Mouse (Mus musculus): ENCODE measurements around the gene Fbrs. TPM values are rescaled to one million over a fixed set of nuclear protein-coding genes. Genes with fewer than 3 reads are reported as not detected.
A peak's percentile ranks its signal among the peaks of the same experiment; 100 is the strongest.
"Not testable (repeated sequence)": the region's sequence is repeated elsewhere in the genome, so short reads cannot be mapped to it uniquely, and the experiment has no call there.

The Fbrs gene
- polyA plus RNA-seq, 1 experiment from 2014 or later, result 50.1 TPM

- ChIA-PET CTCF (interaction anchor here (1.1 to 1.4 kb wide), 2 partner anchors 9 to 14 kb away, joined by 3 to 6 read pairs; no protein-coding TSS in a partner anchor), POLR2A (interaction anchor here (1.0 kb wide), 1 partner anchor 34 kb away, joined by 3 read pairs; no protein-coding TSS in a partner anchor)
- no peak for TF ChIP-seq CTCF (IDR thresholded peaks at IDR 0.05)
- no peak for ATAC-seq
- no peak for DNase-seq (ENCODE audit: low read depth, low spot score)
- H3K27me3 ChIP-seq, result no peaks in the 10 kb centered on the region
- in situ Hi-C loops (cut with MboI; ENCODE audit: low pct_unique_long_range_greater_than_20kb), result no loop called here
These were observed 18.4 kb downstream of the Fbrs start for GRCm38 (mm10) chr7:127497382-127497781.

- POLR2A ChIA-PET, result interaction anchor here (1.0 kb wide), 1 partner anchor 33 kb away, joined by 3 read pairs; no protein-coding TSS in a partner anchor
- DNase-seq (ENCODE audit: low read depth, low spot score) (no peak), ATAC-seq (no peak)
- CTCF ChIA-PET, result interaction anchor here (1.0 to 1.4 kb wide), 2 partner anchors 13 to 190 kb away, joined by 3 to 6 read pairs; no protein-coding TSS in a partner anchor
- in situ Hi-C loops (cut with MboI; ENCODE audit: low pct_unique_long_range_greater_than_20kb), result no loop called here
- TF ChIP-seq CTCF (IDR thresholded peaks at IDR 0.05), result peak; percentile 80
- H3K27me3 ChIP-seq, result no peaks in the 10 kb centered on the region
These were observed 19.4 kb downstream of the Fbrs start for GRCm38 (mm10) chr7:127498407-127498806.

GRCm38 (mm10) chr7:127508291-127508690 lies 29.3 kb downstream of the Fbrs start:
- DNase-seq (ENCODE audit: low read depth, low spot score) (no peak), ATAC-seq (no peak)
- POLR2A ChIA-PET, result interaction anchor here (0.6 to 0.7 kb wide), 3 partner anchors 190 to 253 kb away, joined by 4 to 6 read pairs (median 5); no protein-coding TSS in a partner anchor
- CTCF ChIA-PET, result interaction anchor here (0.7 kb wide), 1 partner anchor 76 kb away, joined by 3 read pairs; no protein-coding TSS in a partner anchor
- in situ Hi-C loops (cut with MboI; ENCODE audit: low pct_unique_long_range_greater_than_20kb), result no loop called here
- no peaks in the 10 kb centered on the region for H3K27me3 ChIP-seq
- TF ChIP-seq CTCF (IDR thresholded peaks at IDR 0.05), result no peak

- POLR2A ChIA-PET, result interaction anchor here (0.6 to 0.7 kb wide), 2 partner anchors 152 to 403 kb away, joined by 4 read pairs; no protein-coding TSS in a partner anchor
- DNase-seq (ENCODE audit: low read depth, low spot score); ATAC-seq; in situ Hi-C loops (cut with MboI; ENCODE audit: low pct_unique_long_range_greater_than_20kb); H3K27me3 ChIP-seq: not testable (repeated sequence)
- CTCF ChIA-PET, result interaction anchor here (1.3 to 2.7 kb wide), 2 partner anchors 10 to 36 kb away, joined by 3 to 13 read pairs; no protein-coding TSS in a partner anchor
These were observed 30.8 kb downstream of the Fbrs start for GRCm38 (mm10) chr7:127509830-127510229.

GRCm38 (mm10) chr7:127511241-127511640 lies 32.2 kb downstream of the Fbrs start:
- ATAC-seq, result peak; percentile 11
- no peaks in the 10 kb centered on the region for H3K27me3 ChIP-seq
- in situ Hi-C loops (cut with MboI; ENCODE audit: low pct_unique_long_range_greater_than_20kb), result no loop called here
- no peak for DNase-seq (ENCODE audit: low read depth, low spot score)
- ChIA-PET CTCF (interaction anchor here (0.8 to 2.7 kb wide), 6 partner anchors 9 to 56 kb away, joined by 3 to 13 read pairs (median 3); no protein-coding TSS in a partner anchor), POLR2A (interaction anchor here (0.9 to 2.4 kb wide), 3 partner anchors 34 to 166 kb away, joined by 3 to 12 read pairs (median 6); partner anchors contain the start of gene Zfp768)
- no peak for TF ChIP-seq CTCF (IDR thresholded peaks at IDR 0.05)

GRCm38 (mm10) chr7:127511808-127512230 lies 32.8 kb downstream of the Fbrs start, which contains the start of gene Srcap:
Srcap (plus strand) TSS chr7:127511983.
- no peak for TF ChIP-seq CTCF (IDR thresholded peaks at IDR 0.05)
- H3K27me3 ChIP-seq, result no peaks in the 10 kb centered on the region
- ATAC-seq (peak; percentile 89), DNase-seq (ENCODE audit: low read depth, low spot score) (peak; percentile 79)
- CTCF ChIA-PET, result interaction anchor here (0.8 to 2.7 kb wide), 6 partner anchors 9 to 56 kb away, joined by 3 to 13 read pairs (median 3); no protein-coding TSS in a partner anchor
- POLR2A ChIA-PET, result interaction anchor here (0.9 to 2.4 kb wide), 3 partner anchors 34 to 166 kb away, joined by 3 to 12 read pairs (median 6); partner anchors contain the start of gene Zfp768
- in situ Hi-C loops (cut with MboI; ENCODE audit: low pct_unique_long_range_greater_than_20kb), result no loop called here

- DNase-seq (ENCODE audit: low read depth, low spot score) (peak; percentile 25), ATAC-seq (peak; percentile 58)
- ChIA-PET POLR2A (interaction anchor here (1.6 to 2.4 kb wide), 2 partner anchors 25 to 41 kb away, joined by 3 to 6 read pairs; no protein-coding TSS in a partner anchor), CTCF (interaction anchor here (2.0 kb wide), 1 partner anchor 13 kb away, joined by 4 read pairs; no protein-coding TSS in a partner anchor)
- in situ Hi-C loops (cut with MboI; ENCODE audit: low pct_unique_long_range_greater_than_20kb), result no loop called here
- H3K27me3 ChIP-seq, result no peaks in the 10 kb centered on the region
- TF ChIP-seq CTCF (IDR thresholded peaks at IDR 0.05), result no peak
These were observed 33.4 kb downstream of the Fbrs start for GRCm38 (mm10) chr7:127512231-127513015.

GRCm38 (mm10) chr7:127513016-127513390 lies 34.0 kb downstream of the Fbrs start:
- ChIA-PET CTCF (interaction anchor here (1.1 to 2.0 kb wide), 2 partner anchors 12 to 52 kb away, joined by 3 to 4 read pairs; no protein-coding TSS in a partner anchor), POLR2A (interaction anchor here (1.3 to 2.4 kb wide), 4 partner anchors 12 to 42 kb away, joined by 3 to 6 read pairs (median 4); no protein-coding TSS in a partner anchor)
- in situ Hi-C loops (cut with MboI; ENCODE audit: low pct_unique_long_range_greater_than_20kb), result no loop called here
- TF ChIP-seq CTCF (IDR thresholded peaks at IDR 0.05), result no peak
- ATAC-seq (no peak), DNase-seq (ENCODE audit: low read depth, low spot score) (peak; percentile 19)
- H3K27me3 ChIP-seq, result no peaks in the 10 kb centered on the region

- ChIA-PET POLR2A (interaction anchor here (1.3 to 2.4 kb wide), 5 partner anchors 11 to 62 kb away, joined by 3 to 6 read pairs (median 4); no protein-coding TSS in a partner anchor), CTCF (interaction anchor here (0.8 to 2.0 kb wide), 3 partner anchors 8 to 51 kb away, joined by 3 to 4 read pairs (median 3); no protein-coding TSS in a partner anchor)
- H3K27me3 ChIP-seq, result no peaks in the 10 kb centered on the region
- ATAC-seq (no peak), DNase-seq (ENCODE audit: low read depth, low spot score) (no peak)
- in situ Hi-C loops (cut with MboI; ENCODE audit: low pct_unique_long_range_greater_than_20kb), result no loop called here
- no peak for TF ChIP-seq CTCF (IDR thresholded peaks at IDR 0.05)
These were observed 34.8 kb downstream of the Fbrs start for GRCm38 (mm10) chr7:127513781-127514180.

GRCm38 (mm10) chr7:127515846-127516245 lies 36.8 kb downstream of the Fbrs start:
- in situ Hi-C loops (cut with MboI; ENCODE audit: low pct_unique_long_range_greater_than_20kb), result no loop called here
- POLR2A ChIA-PET, result no interaction called here
- TF ChIP-seq CTCF (IDR thresholded peaks at IDR 0.05), result no peak
- H3K27me3 ChIP-seq, result no peaks in the 10 kb centered on the region
- CTCF ChIA-PET, result interaction anchor here (1.3 kb wide), 1 partner anchor 29 kb away, joined by 4 read pairs; no protein-coding TSS in a partner anchor
- ATAC-seq (no peak), DNase-seq (ENCODE audit: low read depth, low spot score) (no peak)

Measured in Patski (cell line).